In genomic region chr9:32149241-32149640, GRCm38 (mm10) we compare ENCODE assay signal across 15 mouse cellular contexts.
"Had no signal": no experiment of that assay in that cellular context is flagged by ENCODE, and none has a peak within 500 bp of the region (broad histone marks: within the 10 kb centered on the region; RNA-seq: fewer than 3 reads in every experiment).

No protein-coding gene starts in this region.

- DNase-seq: kidney, adult 11 months; kidney, adult 8-10 months; kidney, postnatal 10 days; kidney, postnatal 36 days; liver, embryonic 13.5 days; lung, adult 2 months; lung, postnatal 14 days; lung, postnatal 4 days; midbrain, embryonic 14.5 days; retina, postnatal 1 day; right cerebral cortex, postnatal 25 days; spleen, adult 18-20 months had no signal

- H3K27me3 ChIP-seq: intestine, embryonic 15.5 days; kidney, embryonic 15.5 days; liver, embryonic 13.5 days had no signal

- H3K27ac ChIP-seq: intestine, embryonic 15.5 days; kidney, embryonic 15.5 days; liver, embryonic 13.5 days; stomach, postnatal 0 days had no signal

- H3K4me1 ChIP-seq: intestine, embryonic 15.5 days; kidney, embryonic 15.5 days had no signal

- H3K36me3 ChIP-seq: intestine, embryonic 15.5 days; liver, embryonic 13.5 days had no signal

- H3K4me3 ChIP-seq: intestine, embryonic 15.5 days; kidney, embryonic 15.5 days; liver, embryonic 13.5 days had no signal
